Mouse (Mus musculus) right cerebral cortex, postnatal 4 days (tissue): Measurements from ENCODE around the gene Tarbp1.
A peak's percentile ranks its signal among the peaks of the same experiment; 100 is the strongest.

Source experiments
- DNase-seq: peaks from one replicate; pipeline ENCODE4 v3.0.0-alpha.2; 2022

The Tarbp1 gene

DNA sequence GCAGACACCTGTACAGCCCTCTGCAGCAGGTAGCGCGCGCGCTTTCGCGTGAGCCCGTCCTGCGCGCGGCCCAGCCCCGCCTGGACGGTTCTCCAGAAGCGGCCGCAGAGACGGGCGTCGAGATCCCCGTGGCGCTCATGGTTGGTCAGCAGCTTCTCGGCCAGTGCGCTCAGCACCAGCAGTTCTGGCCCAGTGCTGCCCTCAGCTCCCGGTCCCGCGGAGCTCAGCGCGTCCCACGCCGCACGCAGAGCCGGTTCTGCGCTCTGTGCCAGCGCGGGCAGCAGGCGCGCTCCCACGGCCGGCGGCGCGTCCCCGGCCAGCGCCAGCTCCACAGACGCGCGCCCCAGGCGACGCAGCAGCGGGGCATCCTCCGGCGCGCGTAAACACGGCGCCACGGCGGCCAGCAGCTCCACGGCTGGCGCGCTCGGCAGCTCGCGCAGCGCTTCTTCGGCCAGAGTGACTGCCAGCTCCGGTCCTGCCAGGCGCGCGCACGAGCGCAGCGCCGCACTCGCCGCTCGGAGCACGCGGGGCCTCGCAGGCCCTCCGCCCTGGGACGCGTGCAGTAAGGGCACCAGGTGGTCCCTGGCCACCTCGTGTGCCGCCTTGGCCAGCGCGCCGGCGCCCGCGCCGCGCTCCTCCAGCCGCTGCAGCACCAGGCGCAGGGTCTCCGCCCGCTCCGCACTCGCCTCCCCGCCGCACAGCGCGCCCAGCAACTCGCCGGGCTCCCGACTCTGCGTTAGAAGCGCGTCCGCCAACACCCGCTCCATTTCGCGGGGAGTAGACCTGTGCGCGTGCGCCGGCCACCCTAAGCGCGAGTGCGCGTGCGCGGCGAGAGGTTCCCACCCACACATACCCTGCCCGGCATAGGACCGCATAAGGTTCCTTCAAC, at the start of gene Tarbp1:
Gene Tarbp1 (minus strand): TSS at position 767 of the 889 bp plus-strand sequence.
- DNase-seq = peak; percentile 93

DNA sequence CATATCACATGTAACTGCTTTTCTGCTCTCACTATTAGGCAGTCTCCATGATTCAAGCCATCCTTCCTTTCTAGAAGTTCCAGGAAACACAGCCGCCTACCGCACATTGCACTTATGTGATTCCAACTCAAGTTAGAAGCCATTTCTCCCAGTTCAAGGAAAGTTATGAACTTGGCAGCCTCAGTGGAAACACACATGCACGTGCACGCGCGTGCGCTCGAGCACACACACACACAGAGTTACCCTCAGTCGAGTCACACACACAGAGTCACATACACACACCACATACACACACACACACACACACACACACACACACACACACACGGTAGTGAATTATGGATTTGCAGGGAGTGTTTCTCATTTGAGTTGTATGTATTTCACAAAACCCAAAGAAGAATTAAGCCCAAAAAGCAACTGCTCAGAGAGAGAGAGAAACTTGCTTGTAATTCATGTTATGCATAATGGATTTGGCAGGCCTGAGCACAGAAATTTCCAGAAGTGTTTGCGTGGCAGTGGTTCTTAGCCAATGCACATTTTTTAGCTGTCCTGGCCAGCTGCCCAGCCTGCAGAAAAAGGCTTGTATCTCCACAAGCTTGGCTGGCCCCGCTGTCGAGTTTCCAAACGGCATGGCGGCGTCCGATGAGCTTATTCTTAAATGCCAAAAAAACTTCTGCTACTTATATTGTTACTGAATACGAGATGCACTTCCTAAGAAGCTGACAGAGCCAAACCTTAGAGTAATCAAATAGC, 49.5 kb upstream of the Tarbp1 start:
- peak; percentile 89 for DNase-seq

DNA sequence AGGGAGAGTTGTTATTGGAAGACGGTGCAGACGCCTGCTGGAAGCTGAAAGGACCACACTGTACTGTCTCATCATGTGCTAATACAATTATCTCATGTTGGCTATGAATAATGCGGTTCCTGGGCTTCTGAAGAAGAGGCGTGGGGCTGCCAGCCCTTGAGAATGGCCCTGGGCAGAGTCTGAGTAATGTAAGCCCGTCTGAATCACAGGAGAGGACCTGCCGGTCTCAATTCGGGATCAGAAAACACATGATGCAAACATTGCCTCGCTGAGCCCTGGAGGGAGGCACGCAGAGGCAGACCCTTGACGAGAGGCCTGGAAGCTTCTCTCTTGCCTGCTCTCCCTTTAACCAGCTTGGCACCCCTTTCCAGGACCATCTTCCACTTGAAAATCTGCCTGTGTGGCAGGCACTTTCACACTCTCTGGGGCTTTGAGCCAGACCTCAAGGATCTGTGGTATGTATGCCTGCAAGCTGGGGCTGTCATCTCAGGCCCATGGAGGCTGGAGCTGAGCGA, 48.3 kb upstream of the Tarbp1 start:
- peak; percentile 13 for DNase-seq

GRCm38 (mm10) chr8:126519447-126519975, 44.6 kb upstream of the Tarbp1 start:
- peak; percentile 20 for DNase-seq

DNA sequence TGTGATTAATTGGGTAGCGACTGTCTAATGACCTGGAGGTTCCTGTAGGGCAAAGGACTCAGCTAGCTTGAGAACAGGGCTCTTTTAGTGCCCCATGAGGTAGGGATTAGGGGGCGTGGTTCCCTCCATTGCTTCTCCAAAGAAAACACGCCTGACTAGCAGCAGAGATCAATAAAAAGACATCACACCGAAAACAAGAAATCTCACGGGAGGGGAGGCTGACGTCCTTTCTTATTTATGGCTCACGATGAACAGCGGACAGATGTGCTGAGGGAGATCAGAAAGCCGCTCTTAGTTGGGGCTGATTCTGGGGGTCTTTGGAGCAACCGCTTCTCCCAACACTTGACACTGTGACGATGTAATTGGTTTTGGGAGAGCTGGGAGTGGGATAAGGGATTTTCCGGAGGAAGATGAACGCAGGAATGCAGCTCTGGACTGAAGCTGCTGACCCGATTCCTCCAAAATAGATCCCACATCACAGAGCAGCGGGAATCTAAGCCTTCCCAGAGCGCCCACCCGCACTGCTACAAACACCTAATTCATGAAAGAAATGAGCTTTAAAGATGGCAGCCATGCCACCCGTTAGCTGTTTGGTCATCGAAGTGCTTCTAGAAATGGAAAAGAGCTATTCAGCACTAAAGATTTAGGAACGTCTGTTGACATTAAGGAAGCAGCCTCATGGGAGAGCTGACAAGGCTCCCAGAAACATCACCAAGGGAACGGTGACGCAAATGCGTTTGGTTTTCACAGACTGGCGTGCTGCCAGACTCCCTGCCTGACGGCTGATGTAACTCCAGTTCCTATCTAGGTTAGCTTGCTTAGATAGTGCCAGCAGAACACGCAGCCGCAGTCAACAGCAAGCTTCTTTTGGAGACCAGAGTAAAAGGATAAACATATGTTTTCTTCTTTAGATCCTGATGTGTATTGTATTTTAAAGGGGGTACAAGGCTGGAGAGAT, 42.0 kb upstream of the Tarbp1 start:
- DNase-seq = peak; percentile 99

DNA sequence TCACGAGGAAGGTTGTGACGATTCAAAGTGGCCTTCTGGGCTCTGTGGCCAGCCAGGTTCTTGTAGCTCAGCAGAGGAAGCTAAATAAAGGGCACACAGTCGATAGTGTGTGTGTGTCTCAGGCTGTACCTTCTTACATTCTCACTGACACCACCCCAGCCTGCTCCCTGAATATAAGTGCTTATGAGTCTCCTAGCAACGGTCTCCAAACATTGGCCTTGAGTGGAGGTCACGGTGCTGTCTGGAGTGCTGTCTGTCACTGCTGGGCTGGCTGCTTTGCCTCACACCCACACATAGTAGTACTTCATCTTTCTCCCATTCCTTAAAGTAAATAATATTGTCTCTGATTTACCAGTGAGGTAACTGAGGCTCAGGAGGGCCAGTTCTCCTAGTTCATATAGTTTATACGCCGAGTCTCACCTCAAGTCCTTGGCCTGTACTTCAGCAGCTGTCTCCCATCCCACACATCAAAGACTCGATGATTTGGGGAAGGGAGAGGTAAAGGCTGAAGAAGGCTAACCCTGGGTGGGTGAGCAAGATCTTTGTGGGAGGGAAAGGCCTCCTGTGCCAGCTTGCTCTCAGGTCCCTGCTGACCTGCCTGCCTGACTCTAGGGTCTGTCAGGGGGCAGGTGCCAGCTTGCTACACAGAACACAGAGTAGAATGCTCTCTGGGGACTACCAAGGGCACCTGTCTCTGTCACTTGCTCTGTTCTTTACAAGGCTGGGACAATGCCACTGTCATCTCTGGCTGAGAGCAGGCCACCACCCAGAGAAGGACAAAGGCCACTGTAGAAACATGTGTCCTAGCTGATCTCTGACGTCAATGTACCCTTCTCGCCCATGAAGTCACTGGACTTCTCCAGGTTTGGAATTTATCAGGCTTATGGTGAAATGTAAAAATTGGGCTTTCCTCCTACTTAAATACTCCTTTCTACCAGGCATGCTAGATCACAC, 39.4 kb upstream of the Tarbp1 start:
- no peak for DNase-seq

DNA sequence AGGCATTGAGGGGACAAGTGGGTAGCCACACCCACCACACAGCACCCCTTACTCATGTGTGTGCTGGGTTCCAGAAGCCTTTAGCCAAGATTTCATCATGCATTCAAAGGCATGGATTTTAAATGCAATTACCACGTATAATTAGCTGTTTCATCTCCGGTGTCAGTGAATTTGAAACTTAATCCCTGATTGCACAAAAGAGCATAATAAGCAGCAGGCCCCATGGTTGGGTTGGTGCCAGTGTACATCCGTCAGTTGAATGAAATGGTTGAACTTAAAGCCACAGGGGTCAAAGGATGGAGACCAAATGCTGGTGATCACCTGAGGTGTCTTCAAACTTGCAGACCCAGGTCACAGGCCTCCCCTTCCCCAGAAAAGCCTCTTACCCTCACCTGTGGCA, 36.0 kb upstream of the Tarbp1 start:
- no peak for DNase-seq

- DNase-seq = peak; percentile 58
Measured at GRCm38 (mm10) chr8:126509635-126510034, 34.8 kb upstream of the Tarbp1 start.

DNA sequence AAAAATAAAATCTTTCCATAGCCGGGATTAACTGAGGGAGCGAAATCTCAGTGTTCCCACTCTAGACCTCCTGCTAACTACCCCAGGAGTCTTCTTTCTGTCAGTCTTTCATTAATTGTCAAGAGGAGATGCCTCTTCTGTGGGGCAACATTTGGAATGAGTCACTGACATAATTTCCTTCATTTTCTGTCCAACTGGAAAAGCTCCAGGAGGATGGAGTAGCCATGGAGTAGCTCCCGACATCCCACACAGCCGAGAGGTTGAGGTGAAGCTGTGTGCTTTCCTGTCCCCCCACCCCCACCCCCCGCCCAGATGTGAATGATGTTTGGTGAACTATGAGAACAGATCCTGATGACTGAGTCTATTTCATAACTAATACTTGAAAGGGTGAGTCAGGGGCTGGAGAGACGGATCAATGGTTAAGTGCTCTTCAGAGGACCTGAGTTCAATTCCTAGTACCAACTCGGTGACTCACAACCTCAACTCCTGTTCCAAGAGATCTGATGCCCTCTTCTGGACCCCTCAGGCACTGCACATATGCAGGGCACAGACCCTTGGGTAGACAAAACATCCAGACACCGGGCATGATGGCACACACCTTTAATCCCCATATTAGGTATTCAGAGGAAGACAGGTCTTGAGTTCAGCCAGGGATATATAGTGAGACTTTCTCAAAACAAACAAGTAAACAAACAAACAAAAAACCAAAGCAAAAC, 34.2 kb upstream of the Tarbp1 start:
- no peak for DNase-seq

DNA sequence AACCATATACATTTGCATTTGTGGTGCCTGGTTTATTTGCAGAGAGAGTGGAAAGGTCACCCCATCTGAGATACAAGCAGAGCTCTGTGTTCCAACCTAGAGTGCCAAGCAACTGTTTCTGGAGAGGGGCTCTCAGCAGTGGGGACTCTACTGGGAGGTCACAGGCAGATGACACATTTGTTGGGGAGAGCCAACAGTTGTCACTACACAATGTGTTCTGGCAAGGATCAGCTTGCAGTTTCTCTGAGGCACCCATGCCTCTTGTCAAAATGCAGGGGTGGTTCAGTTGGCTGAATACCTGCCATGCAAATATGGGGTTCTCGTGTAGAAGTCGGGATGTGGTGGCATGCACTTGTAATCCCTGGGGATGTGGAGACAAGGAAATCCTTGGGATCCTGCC, 33.4 kb upstream of the Tarbp1 start:
- DNase-seq = no peak

- no peak for DNase-seq
Measured at GRCm38 (mm10) chr8:126504492-126505182, 29.8 kb upstream of the Tarbp1 start.

GRCm38 (mm10) chr8:126502722-126503121, 27.9 kb upstream of the Tarbp1 start:
- no peak for DNase-seq

DNA sequence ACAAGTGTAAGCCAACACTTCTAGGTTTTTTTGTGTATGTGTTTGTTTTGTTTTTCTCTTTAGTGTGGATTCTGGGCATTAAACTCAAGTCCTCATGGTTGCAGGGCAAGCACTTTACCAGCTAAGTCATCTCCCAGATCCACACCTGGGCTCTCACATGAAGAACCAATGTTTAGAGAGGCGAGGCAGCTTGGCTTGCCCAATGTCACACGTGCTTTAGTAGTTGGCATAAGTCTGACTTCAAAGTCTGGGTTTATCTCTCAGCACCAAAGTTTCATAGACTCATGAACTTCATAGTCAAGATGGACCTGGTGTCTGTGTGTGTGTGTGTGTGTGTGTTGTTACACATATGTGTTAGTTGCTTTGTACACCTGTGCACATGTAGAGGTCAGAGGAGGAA, 24.5 kb upstream of the Tarbp1 start:
- no peak for DNase-seq

DNA sequence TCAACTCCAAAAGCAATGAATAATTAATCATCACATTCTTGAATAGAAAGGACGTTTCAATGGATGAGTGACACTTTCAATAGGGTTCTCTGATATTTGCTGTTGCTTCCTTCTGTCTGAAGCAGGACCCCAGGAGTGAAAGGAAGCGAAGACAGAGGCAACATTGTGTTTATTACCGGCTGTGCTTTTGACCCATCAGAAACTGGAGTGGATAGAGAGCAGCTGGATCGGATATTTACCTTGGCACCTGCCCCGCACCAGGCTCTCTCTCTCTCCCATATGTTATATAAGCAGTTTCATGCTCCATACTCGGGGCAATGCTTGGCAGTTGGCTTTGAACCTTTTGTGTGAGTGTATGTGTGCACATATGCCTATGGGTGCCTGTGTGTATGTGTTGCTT, 23.6 kb upstream of the Tarbp1 start:
- DNase-seq = no peak

DNA sequence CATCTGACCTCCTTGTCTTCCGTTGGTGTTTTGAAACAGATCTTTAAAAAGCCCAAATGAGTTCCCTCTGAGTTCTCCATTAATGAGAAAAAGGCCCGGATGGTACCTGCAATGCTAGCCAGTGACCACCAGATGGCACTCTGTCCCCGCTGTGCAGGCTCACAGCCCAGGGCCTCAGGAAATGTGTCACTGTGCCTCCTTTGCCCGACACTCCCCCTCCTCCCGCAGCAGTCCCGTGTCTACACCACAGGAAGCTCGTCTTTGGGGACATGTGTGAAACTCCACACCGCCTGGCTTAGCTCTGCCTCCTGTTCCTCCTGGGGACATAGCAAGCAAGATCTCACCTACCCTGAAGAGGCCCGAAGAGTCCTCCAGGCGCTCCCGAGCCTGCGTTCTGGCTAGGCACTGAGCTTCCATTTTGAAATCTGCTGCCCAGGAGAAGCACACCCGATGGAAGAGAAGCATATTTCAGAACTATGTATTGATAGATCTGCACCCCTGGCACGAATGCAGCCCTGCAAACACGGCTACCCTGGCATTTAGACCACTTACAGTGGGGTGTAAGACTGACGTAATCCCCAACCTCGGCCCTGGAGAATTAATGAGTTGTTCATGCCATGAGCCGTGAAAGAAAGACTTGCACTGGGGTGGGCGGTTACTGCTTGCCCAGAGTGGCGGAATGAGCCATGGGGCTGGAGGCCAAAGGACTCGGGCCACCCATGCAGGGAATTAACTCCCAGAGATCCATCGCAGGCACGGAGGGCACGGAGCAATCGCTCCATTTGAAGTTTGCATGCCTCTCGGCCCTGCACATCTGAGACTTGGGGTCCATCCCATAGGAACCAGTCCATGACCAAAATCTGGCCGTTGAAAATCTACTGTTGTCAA, 22.9 kb upstream of the Tarbp1 start:
- DNase-seq = peak; percentile 87

- DNase-seq = no peak
Measured at GRCm38 (mm10) chr8:126496915-126497314, 22.1 kb upstream of the Tarbp1 start.

DNA sequence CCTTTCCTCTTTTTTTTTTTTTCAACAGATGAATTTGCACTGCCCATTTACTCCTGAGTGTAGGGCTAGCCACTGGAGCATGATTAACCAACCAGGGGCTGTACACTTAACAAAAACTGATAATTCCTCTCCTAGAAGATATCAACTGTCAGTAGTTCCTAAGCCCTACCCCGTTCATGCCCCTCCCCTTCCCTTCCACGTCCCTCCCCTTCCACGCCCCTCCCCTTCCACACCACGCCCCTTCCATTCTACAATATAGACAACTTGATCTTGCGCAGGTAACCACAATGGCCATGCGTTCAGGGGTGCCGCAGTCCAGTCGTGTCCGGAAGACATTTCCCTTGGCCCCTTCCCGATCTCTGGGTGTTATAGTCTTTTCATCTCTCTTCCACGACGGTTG, 20.6 kb upstream of the Tarbp1 start:
- DNase-seq = no peak
